Mouse (Mus musculus): ENCODE data around the gene Hdgfl2. TPM values are rescaled to one million over a fixed set of nuclear protein-coding genes. Genes with fewer than 3 reads are reported as not detected.

Gene Hdgfl2
- polyA plus RNA-seq, 1 experiment from 2014 or later: 56.5 TPM

- WGBS: 66% methylated on average over 2 of the region's 2 CpGs
- Histone ChIP-seq H3K4me2 (ENCODE audit: low read length) (no peak overlapping the region), H3K27ac (replicated peaks in 1 of 2; ENCODE audit: control insufficient read depth in 1 of 2, insufficient read depth in 1 of 2, low read depth in 2 of 2, low read length in 2 of 2) (no peak overlapping the region), H3K4me1 (ENCODE audit: control insufficient read depth in 2 of 2, insufficient read depth in 2 of 2, low read length in 2 of 2) (peaks cover 2 to 14% of the 10 kb centered on the region in 2 experiments; a peak in 3 of 4 replicates), H3K4me3 (ENCODE audit: control insufficient read depth in 1 of 2, insufficient read depth in 1 of 2, low read depth in 1 of 2, low read length in 2 of 2) (no peak overlapping the region), H3K36me3 (ENCODE audit: control insufficient read depth, insufficient read depth, low read length) (peaks cover 9% of the 10 kb centered on the region), H3K27me3 (ENCODE audit: control insufficient read depth, insufficient read depth, low read length) (no peaks in the 10 kb centered on the region), H3K9ac (ENCODE audit: low read length) (no peak overlapping the region), H3K9me3 (ENCODE audit: control insufficient read depth, low read length) (no peaks in the 10 kb centered on the region)
- no peak for ATAC-seq (ENCODE audit: insufficient number of reproducible peaks, insufficient read depth, low FRiP score, low read depth)
These were observed 28.3 kb downstream of the Hdgfl2 start for GRCm38 (mm10) chr17:56107736-56108135.

GRCm38 (mm10) chr17:56108334-56109044, 29.1 kb downstream of the Hdgfl2 start:
- Histone ChIP-seq H3K4me1 (ENCODE audit: control insufficient read depth in 2 of 2, insufficient read depth in 2 of 2, low read length in 2 of 2) (peaks cover 2 to 14% of the 10 kb centered on the region in 2 experiments; a peak in 3 of 4 replicates), H3K27ac (replicated peaks in 1 of 2; ENCODE audit: control insufficient read depth in 1 of 2, insufficient read depth in 1 of 2, low read depth in 2 of 2, low read length in 2 of 2) (no peak overlapping the region), H3K4me3 (ENCODE audit: control insufficient read depth in 1 of 2, insufficient read depth in 1 of 2, low read depth in 1 of 2, low read length in 2 of 2) (no peak overlapping the region), H3K4me2 (ENCODE audit: low read length) (no peak overlapping the region), H3K27me3 (ENCODE audit: control insufficient read depth, insufficient read depth, low read length) (no peaks in the 10 kb centered on the region), H3K9me3 (ENCODE audit: control insufficient read depth, low read length) (no peaks in the 10 kb centered on the region), H3K36me3 (ENCODE audit: control insufficient read depth, insufficient read depth, low read length) (peaks cover 2% of the 10 kb centered on the region; the same call in 1 of the 2 replicates), H3K9ac (ENCODE audit: low read length) (no peak overlapping the region)
- peak; percentile 38; the same call in 1 of the 2 replicates for ATAC-seq (ENCODE audit: insufficient number of reproducible peaks, insufficient read depth, low FRiP score, low read depth)
- 76% methylated on average over 6 of the region's 6 CpGs for WGBS

- Histone ChIP-seq H3K4me1 (ENCODE audit: control insufficient read depth in 2 of 2, insufficient read depth in 2 of 2, low read length in 2 of 2) (peaks cover 2 to 14% of the 10 kb centered on the region in 2 experiments; a peak in 3 of 4 replicates), H3K4me2 (ENCODE audit: low read length) (no peak within 1 kb of the TSS), H3K9me3 (ENCODE audit: control insufficient read depth, low read length) (no peaks in the 10 kb centered on the region), H3K4me3 (ENCODE audit: control insufficient read depth in 1 of 2, insufficient read depth in 1 of 2, low read depth in 1 of 2, low read length in 2 of 2) (no peak within 1 kb of the TSS), H3K27me3 (ENCODE audit: control insufficient read depth, insufficient read depth, low read length) (no peaks in the 10 kb centered on the region), H3K36me3 (ENCODE audit: control insufficient read depth, insufficient read depth, low read length) (no peaks in the 10 kb centered on the region), H3K27ac (replicated peaks in 1 of 2; ENCODE audit: control insufficient read depth in 1 of 2, insufficient read depth in 1 of 2, low read depth in 2 of 2, low read length in 2 of 2) (0 out of 4 replicates have a peak within 1 kb of the TSS, but pooled peaks of 1 of the 2 experiments have one; percentile 19), H3K9ac (ENCODE audit: low read length) (0 out of 2 replicates have a peak within 1 kb of the TSS, but pooled peaks have one; percentile 1)
- WGBS: 46% methylated on average over 10 of the region's 10 CpGs
- peak; percentile 69 for ATAC-seq (ENCODE audit: insufficient number of reproducible peaks, insufficient read depth, low FRiP score, low read depth)
These were observed 30.0 kb downstream of the Hdgfl2 start, which contains the start of gene Plin4 for GRCm38 (mm10) chr17:56109219-56110051. Gene Plin4 (minus strand): TSS chr17:56109803.

GRCm38 (mm10) chr17:56110571-56110970, 31.1 kb downstream of the Hdgfl2 start:
- ATAC-seq (ENCODE audit: insufficient number of reproducible peaks, insufficient read depth, low FRiP score, low read depth): no peak
- no peak overlapping the region for H3K27ac ChIP-seq (replicated peaks in 1 of 2; ENCODE audit: control insufficient read depth in 1 of 2, insufficient read depth in 1 of 2, low read depth in 2 of 2, low read length in 2 of 2)
- 77% methylated on average over 4 of the region's 4 CpGs for WGBS

GRCm38 (mm10) chr17:56111021-56111420, 31.6 kb downstream of the Hdgfl2 start:
- ATAC-seq (ENCODE audit: insufficient number of reproducible peaks, insufficient read depth, low FRiP score, low read depth): no peak
- peaks cover 2 to 14% of the 10 kb centered on the region in 2 experiments; a peak in 3 of 4 replicates for H3K4me1 ChIP-seq (ENCODE audit: control insufficient read depth in 2 of 2, insufficient read depth in 2 of 2, low read length in 2 of 2)
- H3K27me3 ChIP-seq (ENCODE audit: control insufficient read depth, insufficient read depth, low read length): peaks cover 3% of the 10 kb centered on the region; the same call in 1 of the 2 replicates
- no peak overlapping the region for H3K27ac ChIP-seq (replicated peaks in 1 of 2; ENCODE audit: control insufficient read depth in 1 of 2, insufficient read depth in 1 of 2, low read depth in 2 of 2, low read length in 2 of 2)
- 76% methylated on average over 1 of the region's 1 CpGs for WGBS
- no peaks in the 10 kb centered on the region for H3K36me3 ChIP-seq (ENCODE audit: control insufficient read depth, insufficient read depth, low read length)
- H3K4me2 ChIP-seq (ENCODE audit: low read length): no peak overlapping the region
- no peak overlapping the region for H3K9ac ChIP-seq (ENCODE audit: low read length)
- H3K4me3 ChIP-seq (ENCODE audit: control insufficient read depth in 1 of 2, insufficient read depth in 1 of 2, low read depth in 1 of 2, low read length in 2 of 2): no peak overlapping the region
- no peaks in the 10 kb centered on the region for H3K9me3 ChIP-seq (ENCODE audit: control insufficient read depth, low read length)

More at GRCm38 (mm10) chr17:56110571-56110970, 31.1 kb downstream of the Hdgfl2 start:
- no peak overlapping the region for H3K4me2 ChIP-seq (ENCODE audit: low read length)
- H3K4me1 ChIP-seq (ENCODE audit: control insufficient read depth in 2 of 2, insufficient read depth in 2 of 2, low read length in 2 of 2): peaks cover 2 to 14% of the 10 kb centered on the region in 2 experiments; a peak in 3 of 4 replicates
- no peaks in the 10 kb centered on the region for H3K9me3 ChIP-seq (ENCODE audit: control insufficient read depth, low read length)
- no peak overlapping the region for H3K9ac ChIP-seq (ENCODE audit: low read length)
- no peaks in the 10 kb centered on the region for H3K36me3 ChIP-seq (ENCODE audit: control insufficient read depth, insufficient read depth, low read length)
- no peak overlapping the region for H3K4me3 ChIP-seq (ENCODE audit: control insufficient read depth in 1 of 2, insufficient read depth in 1 of 2, low read depth in 1 of 2, low read length in 2 of 2)
- H3K27me3 ChIP-seq (ENCODE audit: control insufficient read depth, insufficient read depth, low read length): no peaks in the 10 kb centered on the region; the same call in 1 of the 2 replicates

- no peak overlapping the region for H3K4me3 ChIP-seq (ENCODE audit: control insufficient read depth in 1 of 2, insufficient read depth in 1 of 2, low read depth in 1 of 2, low read length in 2 of 2)
- WGBS: 45% methylated on average over 5 of the region's 5 CpGs
- H3K9me3 ChIP-seq (ENCODE audit: control insufficient read depth, low read length): no peaks in the 10 kb centered on the region
- no peak overlapping the region for H3K9ac ChIP-seq (ENCODE audit: low read length)
- no peaks in the 10 kb centered on the region for H3K36me3 ChIP-seq (ENCODE audit: control insufficient read depth, insufficient read depth, low read length)
- peaks cover 2 to 14% of the 10 kb centered on the region in 2 experiments; a peak in 3 of 4 replicates for H3K4me1 ChIP-seq (ENCODE audit: control insufficient read depth in 2 of 2, insufficient read depth in 2 of 2, low read length in 2 of 2)
- ATAC-seq (ENCODE audit: insufficient number of reproducible peaks, insufficient read depth, low FRiP score, low read depth): no peak
- H3K27me3 ChIP-seq (ENCODE audit: control insufficient read depth, insufficient read depth, low read length): peaks cover 9% of the 10 kb centered on the region
- H3K27ac ChIP-seq (replicated peaks in 1 of 2; ENCODE audit: control insufficient read depth in 1 of 2, insufficient read depth in 1 of 2, low read depth in 2 of 2, low read length in 2 of 2): no peak overlapping the region
- H3K4me2 ChIP-seq (ENCODE audit: low read length): no peak overlapping the region
These were observed 32.4 kb downstream of the Hdgfl2 start for GRCm38 (mm10) chr17:56111864-56112263.

- no peak for ATAC-seq (ENCODE audit: insufficient number of reproducible peaks, insufficient read depth, low FRiP score, low read depth)
- Histone ChIP-seq H3K27me3 (ENCODE audit: control insufficient read depth, insufficient read depth, low read length) (peaks cover 16% of the 10 kb centered on the region), H3K4me1 (ENCODE audit: control insufficient read depth in 2 of 2, insufficient read depth in 2 of 2, low read length in 2 of 2) (peaks cover 6 to 19% of the 10 kb centered on the region in 2 experiments), H3K4me3 (ENCODE audit: control insufficient read depth in 1 of 2, insufficient read depth in 1 of 2, low read depth in 1 of 2, low read length in 2 of 2) (no peak overlapping the region), H3K4me2 (ENCODE audit: low read length) (no peak overlapping the region), H3K9ac (ENCODE audit: low read length) (no peak overlapping the region), H3K27ac (replicated peaks in 1 of 2; ENCODE audit: control insufficient read depth in 1 of 2, insufficient read depth in 1 of 2, low read depth in 2 of 2, low read length in 2 of 2) (no peak overlapping the region), H3K36me3 (ENCODE audit: control insufficient read depth, insufficient read depth, low read length) (no peaks in the 10 kb centered on the region), H3K9me3 (ENCODE audit: control insufficient read depth, low read length) (no peaks in the 10 kb centered on the region)
- 60% methylated on average over 3 of the region's 3 CpGs for WGBS
These were observed 33.3 kb downstream of the Hdgfl2 start for GRCm38 (mm10) chr17:56112743-56113142.

Data from heart, embryonic 14.5 days (tissue).